Mouse (Mus musculus) forebrain, embryonic 12.5 days (tissue): ENCODE measurements around the gene Htr6. TPM values are rescaled to one million over a fixed set of nuclear protein-coding genes. Genes with fewer than 3 reads are reported as not detected.

Experiments
- ATAC-seq: fragments of 200-750 bp; cut with Nextera tagmentation; 2 replicates; pipeline ENCODE4 v1.8.0; 2017; ENCODE audit warnings: moderate TSS enrichment; ENCODE audit not compliant: low FRiP score
- H3K27ac ChIP-seq: fragments of 300-500 bp; sonication (generic); 2 replicates; pipeline ENCODE4 v1.5.1; 2016; ENCODE audit warnings: mild to moderate bottlenecking
- H3K27me3 ChIP-seq: fragments of 300-500 bp; sonication (generic); 2 replicates; pipeline ENCODE4 v1.6.1; 2016; ENCODE audit warnings: mild to moderate bottlenecking
- H3K36me3 ChIP-seq: fragments of 300-500 bp; sonication (generic); replicated peaks from 2 replicates; pipeline ENCODE4 v1.6.1; 2016; ENCODE audit warnings: mild to moderate bottlenecking
- H3K4me1 ChIP-seq: fragments of 300-500 bp; sonication (generic); 2 replicates; pipeline ENCODE4 v1.6.1; 2016
- H3K4me2 ChIP-seq: fragments of 300-500 bp; sonication (generic); 2 replicates; pipeline ENCODE4 v1.6.1; 2016; ENCODE audit warnings: mild to moderate bottlenecking, moderate library complexity
- H3K4me3 ChIP-seq: fragments of 300-500 bp; sonication (generic); replicated peaks from 2 replicates; pipeline ENCODE4 v1.5.1; 2016; ENCODE audit warnings: mild to moderate bottlenecking
- H3K9ac ChIP-seq: fragments of 300-500 bp; sonication (generic); 2 replicates; pipeline ENCODE4 v1.6.1; 2016; ENCODE audit warnings: mild to moderate bottlenecking
- H3K9me3 ChIP-seq: fragments of 300-500 bp; sonication (generic); 2 replicates; pipeline ENCODE4 v1.6.1; 2016
- WGBS: fragments of 180-500 bp; shearing (Covaris S2); methylation state at CpG from one replicate; pipeline ENCODE4 v1.1.7; 2016; 5-methylcytosine and 5-hydroxymethylcytosine counted together
- polyA plus RNA-seq: library from polyadenylated mRNA; unstranded; fragments of >200 nt; fragmentation: Nextera tagmentation; extraction: Ambion mirVana; gene quantifications from 2 replicates; pipeline ENCODE4 v1.2.1, GENCODE M21; 2016

Htr6 gene
- polyA plus RNA-seq, 1 experiment from 2014 or later, result 0.18 TPM

DNA sequence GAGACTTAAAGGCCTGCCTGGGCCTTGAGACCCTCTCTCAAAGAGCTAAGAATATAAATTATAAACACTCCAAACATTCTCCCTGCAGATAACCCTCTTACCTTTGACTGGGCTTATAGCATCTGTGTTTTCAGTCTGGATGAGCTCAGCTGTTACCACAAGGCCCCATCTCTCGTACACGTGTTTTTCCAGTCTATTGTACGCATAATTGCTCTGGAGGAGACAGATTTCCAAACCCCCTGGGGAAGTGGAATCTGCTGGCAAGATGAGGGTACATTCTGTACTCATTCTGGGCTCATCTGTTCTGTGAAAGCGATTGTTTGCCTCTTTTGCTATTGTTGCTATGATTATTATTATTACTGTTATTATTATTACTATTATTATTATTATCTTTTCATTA lies 56.4 kb downstream of the Htr6 start:
- ATAC-seq, result no peak

GRCm38 (mm10) chr4:139018388-139018787 lies 57.0 kb downstream of the Htr6 start:
- Histone ChIP-seq H3K36me3 (no peaks in the 10 kb centered on the region), H3K27me3 (no peaks in the 10 kb centered on the region), H3K4me1 (peaks cover 7% of the 10 kb centered on the region), H3K9me3 (no peaks in the 10 kb centered on the region), H3K4me2 (no peak overlapping the region), H3K9ac (no peak overlapping the region), H3K4me3 (no peak overlapping the region), H3K27ac (0 out of 2 replicates have a peak overlapping the region, but pooled peaks have one; percentile 10)
- ATAC-seq, result no peak
- WGBS, result 87% methylated on average over 14 of the region's 14 CpGs

More for the DNA sequence above, 56.4 kb downstream of the Htr6 start:
- H3K27ac ChIP-seq, result peak overlapping the region; percentile 31; the same call in 1 of the 2 replicates
- no peak overlapping the region for H3K4me3 ChIP-seq
- H3K9ac ChIP-seq, result no peak overlapping the region
- no peaks in the 10 kb centered on the region for H3K27me3 ChIP-seq
- 62% methylated on average over 4 of the region's 4 CpGs for WGBS
- no peaks in the 10 kb centered on the region for H3K9me3 ChIP-seq
- peaks cover 7% of the 10 kb centered on the region for H3K4me1 ChIP-seq
- no peak overlapping the region for H3K4me2 ChIP-seq
- H3K36me3 ChIP-seq, result no peaks in the 10 kb centered on the region

DNA sequence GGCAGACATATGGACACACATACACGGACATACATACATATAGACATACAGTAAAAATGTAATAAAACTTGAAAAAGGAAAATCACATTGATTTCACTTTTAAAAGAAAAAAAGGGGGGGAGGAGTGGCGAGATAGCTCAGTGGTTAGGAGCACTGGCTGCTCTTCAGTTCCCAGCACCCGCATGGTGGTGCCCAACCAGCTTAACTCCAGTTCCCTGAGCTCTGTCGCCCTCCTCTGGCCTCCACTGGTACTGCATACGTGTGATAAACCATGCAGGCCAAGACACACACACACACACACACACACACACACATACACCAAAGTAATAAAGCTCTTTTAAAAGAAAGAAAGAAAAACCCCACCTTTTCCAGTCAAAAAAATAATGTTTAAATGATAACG lies 60.6 kb downstream of the Htr6 start:
- Histone ChIP-seq H3K4me3 (no peak overlapping the region), H3K27me3 (no peaks in the 10 kb centered on the region), H3K4me2 (no peak overlapping the region), H3K4me1 (peaks cover 4% of the 10 kb centered on the region), H3K27ac (no peak overlapping the region), H3K36me3 (no peaks in the 10 kb centered on the region), H3K9ac (no peak overlapping the region), H3K9me3 (no peaks in the 10 kb centered on the region)
- 73% methylated on average over 6 of the region's 6 CpGs for WGBS
- ATAC-seq, result no peak

GRCm38 (mm10) chr4:139013281-139013680 lies 62.1 kb downstream of the Htr6 start:
- H3K27me3 ChIP-seq, result no peaks in the 10 kb centered on the region
- 0 out of 2 replicates have a peak, but pooled peaks cover 1% of the 10 kb centered on the region for H3K4me1 ChIP-seq
- H3K4me3 ChIP-seq, result no peak overlapping the region
- H3K36me3 ChIP-seq, result no peaks in the 10 kb centered on the region
- no peak overlapping the region for H3K4me2 ChIP-seq
- no peak overlapping the region for H3K9ac ChIP-seq
- no peak overlapping the region for H3K27ac ChIP-seq
- no peak for ATAC-seq
- 88% methylated on average over 11 of the region's 11 CpGs for WGBS
- H3K9me3 ChIP-seq, result no peaks in the 10 kb centered on the region

DNA sequence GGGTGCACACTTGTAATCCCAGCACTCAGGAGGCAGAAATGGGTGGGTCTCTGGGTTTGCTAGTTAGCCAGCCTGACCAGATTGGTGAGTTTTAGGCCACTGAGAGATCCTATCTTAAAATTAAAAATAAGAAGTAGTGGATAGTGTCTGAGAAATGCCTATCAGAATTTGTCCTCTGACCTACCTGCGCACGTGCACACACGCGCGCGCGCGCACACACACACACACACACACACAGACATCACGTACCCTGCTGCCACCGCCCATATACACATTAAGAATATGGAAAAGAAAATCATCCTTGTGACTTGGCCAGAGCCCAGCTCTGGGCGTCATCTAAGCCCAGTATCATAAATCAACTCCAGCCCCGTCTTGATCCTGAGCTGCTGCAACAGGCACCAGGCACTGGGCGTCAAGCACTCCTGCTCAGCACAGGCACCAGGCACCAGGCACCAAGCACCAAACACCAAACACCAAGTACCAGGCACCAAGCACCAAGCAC lies 64.1 kb downstream of the Htr6 start:
- H3K27ac ChIP-seq, result no peak overlapping the region

More for the DNA sequence above, 64.1 kb downstream of the Htr6 start:
- no peaks in the 10 kb centered on the region for H3K9me3 ChIP-seq
- H3K36me3 ChIP-seq, result no peaks in the 10 kb centered on the region
- H3K4me3 ChIP-seq, result no peak overlapping the region
- no peak overlapping the region for H3K9ac ChIP-seq
- no peak overlapping the region for H3K4me2 ChIP-seq
- WGBS, result 96% methylated on average over 13 of the region's 13 CpGs
- H3K27me3 ChIP-seq, result no peaks in the 10 kb centered on the region
- H3K4me1 ChIP-seq, result 0 out of 2 replicates have a peak, but pooled peaks cover 7% of the 10 kb centered on the region
- ATAC-seq, result no peak

Other genes with a start within 250 kb of the Htr6 start
- 0.23 and 0.24 TPM in 2 replicates for gene Pla2g5, start 212.1 kb downstream of the Htr6 start, polyA plus RNA-seq
- not detected in 2 replicates for gene Gm13030, start 201.6 kb downstream of the Htr6 start, polyA plus RNA-seq
- gene Pla2g2e, start 197.6 kb downstream of the Htr6 start, polyA plus RNA-seq, result not detected in 2 replicates
- 3.5 and 4.0 TPM in 2 replicates for gene Otud3, start 161.6 kb downstream of the Htr6 start, polyA plus RNA-seq
- not detected in 2 replicates for gene Rnf186, start 108.5 kb downstream of the Htr6 start, polyA plus RNA-seq
- gene Tmco4, start 102.7 kb downstream of the Htr6 start, polyA plus RNA-seq, result 0.88 and 0.96 TPM in 2 replicates
- gene Nbl1, start 17.4 kb upstream of the Htr6 start, polyA plus RNA-seq, result 22.5 and 26.7 TPM in 2 replicates
- gene Minos1, start 55.5 kb upstream of the Htr6 start, polyA plus RNA-seq, result 416 and 438 TPM in 2 replicates
- gene Capzb, start 117.3 kb upstream of the Htr6 start, polyA plus RNA-seq, result 307 and 312 TPM in 2 replicates
- gene Pqlc2, start 235.1 kb upstream of the Htr6 start, polyA plus RNA-seq, result 11.6 and 12.5 TPM in 2 replicates
- gene Akr7a5, start 235.2 kb upstream of the Htr6 start, polyA plus RNA-seq, result 70.7 and 78.1 TPM in 2 replicates